Mouse (Mus musculus): ENCODE data around the gene Il25.
"Not testable (repeated sequence)": the region's sequence is repeated elsewhere in the genome, so short reads cannot be mapped to it uniquely, and the experiment has no call there.

DNA sequence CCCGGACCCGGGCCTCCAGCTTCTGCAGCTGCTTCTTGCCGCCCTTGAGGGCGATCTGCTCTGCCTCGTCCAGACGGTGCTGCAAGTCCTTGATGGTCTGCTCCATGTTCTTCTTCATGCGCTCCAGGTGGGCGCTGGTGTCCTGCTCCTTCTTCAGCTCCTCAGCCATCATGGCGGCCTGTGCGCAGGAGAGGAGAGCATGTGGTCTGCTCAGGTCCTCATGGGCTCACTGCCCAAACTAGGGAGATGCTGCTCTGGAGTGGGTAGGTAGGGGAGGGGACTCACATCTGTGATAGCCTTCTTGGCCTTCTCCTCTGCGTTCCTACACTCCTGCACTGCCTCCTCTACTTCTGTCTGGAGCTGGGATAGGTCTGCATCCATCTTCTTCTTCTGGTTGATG lies 40.3 kb downstream of the Il25 start:
- not testable (repeated sequence) for TF ChIP-seq CTCF (IDR thresholded peaks at IDR 0.05; ENCODE audit: borderline replicate concordance, insufficient read depth, low read length); POLR2A (IDR thresholded peaks at IDR 0.05; ENCODE audit: low read depth, low read length)
